8 mouse cellular contexts compared by ENCODE assay signal in the genomic region with DNA sequence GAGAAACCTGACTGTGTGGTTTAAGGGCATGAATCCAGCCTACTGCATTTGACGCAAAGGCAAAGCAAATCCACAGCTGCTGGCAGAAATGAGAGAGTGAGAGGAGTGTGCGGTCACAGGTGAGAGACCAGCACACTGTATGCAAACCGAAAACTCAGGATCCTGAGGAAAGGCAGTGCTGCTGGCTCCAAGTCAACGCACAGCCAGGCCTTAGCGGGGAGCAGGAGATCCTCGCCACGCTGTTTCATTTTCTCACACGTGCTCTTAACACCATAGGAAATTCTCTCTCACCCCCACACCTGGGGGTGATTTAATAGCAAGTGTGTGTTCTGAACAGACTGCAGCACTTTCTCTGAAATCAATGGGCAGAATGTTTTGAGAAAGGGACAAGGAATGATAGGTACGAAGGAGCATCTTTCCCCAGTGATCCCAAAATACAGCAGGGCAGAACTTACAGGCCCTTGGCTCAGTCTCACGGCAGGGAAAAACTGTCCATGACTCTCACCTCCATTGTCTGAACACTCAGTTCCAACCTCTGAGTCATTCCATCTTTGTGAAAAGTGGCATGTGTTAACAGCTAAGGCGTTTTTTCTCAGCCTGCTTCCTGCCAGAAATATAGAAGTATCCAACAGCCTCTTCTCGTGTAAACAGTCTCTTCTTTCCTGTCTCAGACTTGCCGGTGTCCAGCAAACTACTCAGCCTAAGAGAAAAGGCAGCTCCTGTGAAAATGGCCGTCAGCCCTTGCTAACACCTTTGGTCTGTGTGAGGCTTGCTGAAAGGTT.
A peak's percentile ranks its signal among the peaks of the same experiment; 100 is the strongest.
DNase-seq lines count a peak whose midpoint lies in the region; ATAC-seq and TF ChIP-seq lines count a peak whose summit lies in the region.
"Had no signal": no experiment of that assay in that cellular context is flagged by ENCODE, and none has a peak within 500 bp of the region (broad histone marks: within the 10 kb centered on the region; RNA-seq: fewer than 3 reads in every experiment).

No protein-coding gene starts in this region.

- WGBS in kidney, postnatal 0 days = 43% methylated on average over 14 of the region's 14 CpGs
- WGBS in kidney, embryonic 14.5 days = 58% methylated on average over 14 of the region's 14 CpGs
- WGBS in limb, embryonic 13.5 days = 42% methylated on average over 14 of the region's 14 CpGs

- H3K4me3 ChIP-seq in kidney, postnatal 0 days (replicated peaks; ENCODE audit: low read depth, low read length) = no peak overlapping the region
- no peak overlapping the region for H3K4me3 ChIP-seq in kidney, embryonic 14.5 days (ENCODE audit: low read length)
- H3K4me3 ChIP-seq in limb, embryonic 13.5 days = no peak overlapping the region

- H3K9ac ChIP-seq in kidney, postnatal 0 days (ENCODE audit: low read depth, low read length) = no peak overlapping the region
- no peak overlapping the region for H3K9ac ChIP-seq in kidney, embryonic 14.5 days (ENCODE audit: low read depth, low read length)
- 0 out of 2 replicates have a peak overlapping the region, but pooled peaks have one; percentile 31 for H3K9ac ChIP-seq in limb, embryonic 13.5 days

- no peaks in the 10 kb centered on the region for H3K27me3 ChIP-seq in kidney, postnatal 0 days (ENCODE audit: insufficient read depth, low read length)
- no peaks in the 10 kb centered on the region for H3K27me3 ChIP-seq in kidney, embryonic 14.5 days (ENCODE audit: control insufficient read depth, insufficient read depth, low read length)
- H3K27me3 ChIP-seq in limb, embryonic 13.5 days = no peaks in the 10 kb centered on the region

- no peak for TF ChIP-seq CTCF in kidney, postnatal 0 days (IDR thresholded peaks at IDR 0.05; ENCODE audit: low read depth)

- H3K36me3 ChIP-seq in kidney, postnatal 0 days (ENCODE audit: insufficient read depth, low read length) = no peaks in the 10 kb centered on the region
- H3K36me3 ChIP-seq in kidney, embryonic 14.5 days (ENCODE audit: control insufficient read depth, insufficient read depth, low read length) = no peaks in the 10 kb centered on the region
- 0 out of 2 replicates have a peak, but pooled peaks cover 4% of the 10 kb centered on the region for H3K36me3 ChIP-seq in limb, embryonic 13.5 days

- no peak for DNase-seq in kidney, postnatal 0 days (ENCODE audit: low spot score)
- peak; percentile 71 for DNase-seq in Muller cell, postnatal 12 days (ENCODE audit: inconsistent ontology term)
- peak; percentile 47 for DNase-seq in cerebellum, adult 9-10 months
- no peak for DNase-seq in spleen, postnatal 14 days (ENCODE audit: low spot score in 2 of 2)
- DNase-seq: thymus, postnatal 4 days had no signal

- no peak for ATAC-seq in kidney, postnatal 0 days (replicated peaks; ENCODE audit: low FRiP score, low read depth)
- ATAC-seq in kidney, embryonic 14.5 days (ENCODE audit: low FRiP score, low TSS enrichment) = no peak
- peak; percentile 19; the same call in 1 of the 2 replicates for ATAC-seq in limb, embryonic 13.5 days (ENCODE audit: low FRiP score, low read depth)
- no peak for ATAC-seq in erythroblast, adult 5-6 weeks (replicated peaks; ENCODE audit: low FRiP score, poor library complexity, severe bottlenecking)

- H3K27ac ChIP-seq in kidney, postnatal 0 days = 0 out of 2 replicates have a peak overlapping the region, but pooled peaks have one; percentile 19
- H3K27ac ChIP-seq in kidney, embryonic 14.5 days (ENCODE audit: low read depth, low read length) = no peak overlapping the region
- peak overlapping the region; percentile 70 for H3K27ac ChIP-seq in limb, embryonic 13.5 days

- H3K4me2 ChIP-seq in kidney, postnatal 0 days (ENCODE audit: low read length) = no peak overlapping the region
- no peak overlapping the region for H3K4me2 ChIP-seq in kidney, embryonic 14.5 days (replicated peaks; ENCODE audit: low read depth, low read length)
- peak overlapping the region; percentile 27 for H3K4me2 ChIP-seq in limb, embryonic 13.5 days (replicated peaks)

- H3K9me3 ChIP-seq in kidney, postnatal 0 days (replicated peaks; ENCODE audit: low read length) = no peaks in the 10 kb centered on the region
- no peaks in the 10 kb centered on the region for H3K9me3 ChIP-seq in kidney, embryonic 14.5 days (ENCODE audit: control insufficient read depth, low read length)
- H3K9me3 ChIP-seq in limb, embryonic 13.5 days = no peaks in the 10 kb centered on the region

- H3K4me1 ChIP-seq in kidney, postnatal 0 days (replicated peaks; ENCODE audit: insufficient read depth, low read length) = 0 out of 2 replicates have a peak, but pooled peaks cover 6% of the 10 kb centered on the region
- peaks cover 3% of the 10 kb centered on the region; the same call in 1 of the 2 replicates for H3K4me1 ChIP-seq in kidney, embryonic 14.5 days (ENCODE audit: control insufficient read depth, insufficient read depth, low read length)
- peaks cover 39% of the 10 kb centered on the region for H3K4me1 ChIP-seq in limb, embryonic 13.5 days

Comparison
In these comparisons a context has a peak if more than half of its experiments do, and no peak if none do; other contexts are left out.
1. DNase-seq: peak in Muller cell, postnatal 12 days (single experiment) and cerebellum, adult 9-10 months (single experiment); none in kidney, postnatal 0 days (single experiment) and spleen, postnatal 14 days (0 of 2).